Mouse (Mus musculus) adrenal gland, postnatal 14 days (tissue): Measurements from ENCODE around the gene Sp9. TPM values are rescaled to one million over a fixed set of nuclear protein-coding genes. Genes with fewer than 3 reads are reported as not detected.

Source experiments
- DNase-seq: peaks from one replicate; pipeline ENCODE4 v3.0.0; 2021; ENCODE audit warnings: mixed read lengths
- long read RNA-seq, 2 experiments: library from polyadenylated mRNA; stranded (forward); transcript quantifications; one replicate each; pipeline ENCODE4 v2.0.0; 2021
- total RNA-seq: library from RNA; stranded (reverse); gene quantifications from 2 replicates; pipeline ENCODE4 v1.2.3, GENCODE M21; 2021

Sp9 gene
- total RNA-seq: not detected in 2 replicates
- long read RNA-seq, experiment 1: 0 reads
- long read RNA-seq, experiment 2: 0 reads

GRCm38 (mm10) chr2:73271459-73272161 lies at the start of gene Sp9:
Gene Sp9, plus strand, starts transcription at chr2:73271925.
- peak; percentile 47 for DNase-seq

- DNase-seq: no peak
These were observed 40.6 kb upstream of the Sp9 start for GRCm38 (mm10) chr2:73231081-73231480.

GRCm38 (mm10) chr2:73241299-73241698 lies 30.4 kb upstream of the Sp9 start:
- DNase-seq: no peak

GRCm38 (mm10) chr2:73248701-73249100 lies 23.0 kb upstream of the Sp9 start:
- DNase-seq: no peak

- DNase-seq: peak; percentile 33
These were observed 8.5 kb upstream of the Sp9 start for GRCm38 (mm10) chr2:73263172-73263765.

GRCm38 (mm10) chr2:73263794-73264610 lies 7.7 kb upstream of the Sp9 start:
- peak; percentile 23 for DNase-seq

- no peak for DNase-seq
These were observed 7.0 kb upstream of the Sp9 start for GRCm38 (mm10) chr2:73264611-73265195.

GRCm38 (mm10) chr2:73266011-73266410 lies 5.7 kb upstream of the Sp9 start:
- no peak for DNase-seq

GRCm38 (mm10) chr2:73266623-73267022 lies 5.1 kb upstream of the Sp9 start:
- DNase-seq: no peak

- no peak for DNase-seq
These were observed 4.5 kb upstream of the Sp9 start for GRCm38 (mm10) chr2:73267231-73267630.

GRCm38 (mm10) chr2:73267818-73268217 lies 3.9 kb upstream of the Sp9 start:
- no peak for DNase-seq

- no peak for DNase-seq
These were observed 3.4 kb upstream of the Sp9 start for GRCm38 (mm10) chr2:73268281-73268680.

- no peak for DNase-seq
These were observed 2.8 kb upstream of the Sp9 start for GRCm38 (mm10) chr2:73268836-73269395.

GRCm38 (mm10) chr2:73269666-73270065 lies 2.1 kb upstream of the Sp9 start:
- no peak for DNase-seq

GRCm38 (mm10) chr2:73270071-73270592 lies 1.6 kb upstream of the Sp9 start:
- no peak for DNase-seq

- DNase-seq: peak; percentile 21
These were observed 899 bp upstream of the Sp9 start for GRCm38 (mm10) chr2:73270593-73271458.

GRCm38 (mm10) chr2:73272351-73273248 lies 875 bp downstream of the Sp9 start:
- DNase-seq: no peak

GRCm38 (mm10) chr2:73273249-73274118 lies 1.8 kb downstream of the Sp9 start:
- DNase-seq: peak; percentile 24
